Mouse (Mus musculus): Measurements from ENCODE around the gene Slc41a3. TPM values are rescaled to one million over a fixed set of nuclear protein-coding genes. Genes with fewer than 3 reads are reported as not detected.
A peak's percentile ranks its signal among the peaks of the same experiment; 100 is the strongest.

The Slc41a3 gene
- polyA plus RNA-seq, 1 experiment from 2014 or later = 6.5 TPM

DNA sequence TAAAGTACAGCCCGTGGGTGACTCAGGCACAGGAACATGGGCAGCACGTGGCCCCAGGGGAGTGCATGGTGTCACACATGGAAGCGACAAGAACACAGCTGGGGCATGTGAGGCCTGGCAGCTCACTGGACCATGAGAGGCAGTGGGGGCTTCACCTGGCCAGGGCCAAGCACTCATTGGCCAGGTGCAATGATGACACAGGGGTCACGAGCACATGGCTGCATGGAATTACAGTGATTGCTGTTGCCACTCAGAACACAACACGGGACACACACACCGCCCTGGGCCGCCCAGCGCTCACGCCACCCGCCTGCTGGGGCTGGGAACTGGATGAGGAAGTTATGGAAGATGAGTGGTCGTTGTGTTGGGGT is 56.5 kb downstream of the Slc41a3 start:
- H3K9me3 ChIP-seq = no peaks in the 10 kb centered on the region
- H3K4me2 ChIP-seq = no peak overlapping the region
- H3K36me3 ChIP-seq = peaks cover 54% of the 10 kb centered on the region
- H3K27me3 ChIP-seq = no peaks in the 10 kb centered on the region
- no peak overlapping the region for H3K9ac ChIP-seq
- H3K4me3 ChIP-seq = no peak overlapping the region
- no peak overlapping the region for H3K27ac ChIP-seq
- ATAC-seq (ENCODE audit: insufficient number of reproducible peaks, low FRiP score, low TSS enrichment, low read depth) = no peak
- H3K4me1 ChIP-seq = no peaks in the 10 kb centered on the region
- WGBS = 78% methylated on average over 11 of the region's 11 CpGs

GRCm38 (mm10) chr6:90662148-90662547 is 57.6 kb downstream of the Slc41a3 start:
- H3K4me1 ChIP-seq = no peaks in the 10 kb centered on the region
- H3K4me3 ChIP-seq = no peak overlapping the region
- H3K27me3 ChIP-seq = no peaks in the 10 kb centered on the region
- H3K9ac ChIP-seq = no peak overlapping the region
- peaks cover 65% of the 10 kb centered on the region for H3K36me3 ChIP-seq
- no peak for ATAC-seq (ENCODE audit: insufficient number of reproducible peaks, low FRiP score, low TSS enrichment, low read depth)
- 93% methylated on average over 5 of the region's 5 CpGs for whole genome bisulfite sequencing
- no peak overlapping the region for H3K4me2 ChIP-seq
- no peaks in the 10 kb centered on the region for H3K9me3 ChIP-seq
- no peak overlapping the region for H3K27ac ChIP-seq

- ATAC-seq (ENCODE audit: insufficient number of reproducible peaks, low FRiP score, low TSS enrichment, low read depth) = no peak
- Histone ChIP-seq H3K9ac (no peak overlapping the region), H3K36me3 (peaks cover 81% of the 10 kb centered on the region), H3K27me3 (no peaks in the 10 kb centered on the region), H3K27ac (peak overlapping the region; percentile 30; the same call in 1 of the 2 replicates), H3K4me3 (no peak overlapping the region), H3K9me3 (no peaks in the 10 kb centered on the region), H3K4me2 (no peak overlapping the region), H3K4me1 (no peaks in the 10 kb centered on the region)
- WGBS = 84% methylated on average over 11 of the region's 11 CpGs
These were observed 59.2 kb downstream of the Slc41a3 start for GRCm38 (mm10) chr6:90663736-90664135.

DNA sequence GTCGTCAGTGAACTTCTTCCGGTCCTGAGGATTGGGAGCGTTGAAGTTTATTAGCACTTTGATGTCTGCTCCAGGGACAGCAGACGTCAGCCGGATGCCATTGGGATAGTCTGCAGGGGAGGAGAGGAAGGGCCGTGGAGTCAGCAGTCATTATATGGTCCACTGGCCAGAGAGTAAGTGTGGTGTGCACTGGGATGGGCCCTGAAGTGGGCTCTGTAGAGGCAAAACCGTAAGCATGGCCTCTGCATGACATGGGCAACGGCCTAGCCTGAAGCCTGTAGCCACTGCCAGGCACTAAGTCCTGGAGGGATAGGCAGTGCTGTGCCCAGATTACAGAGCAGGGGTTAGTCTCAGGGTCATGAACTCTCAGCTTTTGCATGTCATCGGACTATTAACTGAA is 64.2 kb downstream of the Slc41a3 start:
- no peaks in the 10 kb centered on the region for H3K27me3 ChIP-seq
- no peaks in the 10 kb centered on the region for H3K9me3 ChIP-seq
- H3K27ac ChIP-seq = no peak overlapping the region
- 62% methylated on average over 9 of the region's 9 CpGs for whole genome bisulfite sequencing
- no peak for ATAC-seq (ENCODE audit: insufficient number of reproducible peaks, low FRiP score, low TSS enrichment, low read depth)
- no peak overlapping the region for H3K9ac ChIP-seq
- peaks cover 99% of the 10 kb centered on the region for H3K36me3 ChIP-seq
- no peak overlapping the region for H3K4me3 ChIP-seq
- no peaks in the 10 kb centered on the region for H3K4me1 ChIP-seq
- no peak overlapping the region for H3K4me2 ChIP-seq

- H3K4me2 ChIP-seq = no peak overlapping the region
- no peaks in the 10 kb centered on the region for H3K4me1 ChIP-seq
- no peak overlapping the region for H3K4me3 ChIP-seq
- WGBS = 89% methylated on average over 4 of the region's 4 CpGs
- peak overlapping the region; percentile 4; the same call in 1 of the 2 replicates for H3K27ac ChIP-seq
- no peaks in the 10 kb centered on the region for H3K27me3 ChIP-seq
- H3K9me3 ChIP-seq = no peaks in the 10 kb centered on the region
- peaks cover 80% of the 10 kb centered on the region for H3K36me3 ChIP-seq
- no peak for ATAC-seq (ENCODE audit: insufficient number of reproducible peaks, low FRiP score, low TSS enrichment, low read depth)
- no peak overlapping the region for H3K9ac ChIP-seq
These were observed 74.2 kb downstream of the Slc41a3 start for GRCm38 (mm10) chr6:90678759-90679158.

GRCm38 (mm10) chr6:90680401-90680800 is 75.9 kb downstream of the Slc41a3 start:
- no peak for ATAC-seq (ENCODE audit: insufficient number of reproducible peaks, low FRiP score, low TSS enrichment, low read depth)
- Histone ChIP-seq H3K9ac (no peak overlapping the region), H3K36me3 (peaks cover 64% of the 10 kb centered on the region), H3K4me2 (no peak overlapping the region), H3K9me3 (no peaks in the 10 kb centered on the region), H3K27ac (no peak overlapping the region), H3K4me3 (no peak overlapping the region), H3K27me3 (no peaks in the 10 kb centered on the region), H3K4me1 (peaks cover 13% of the 10 kb centered on the region)
- 90% methylated on average over 12 of the region's 12 CpGs for WGBS

DNA sequence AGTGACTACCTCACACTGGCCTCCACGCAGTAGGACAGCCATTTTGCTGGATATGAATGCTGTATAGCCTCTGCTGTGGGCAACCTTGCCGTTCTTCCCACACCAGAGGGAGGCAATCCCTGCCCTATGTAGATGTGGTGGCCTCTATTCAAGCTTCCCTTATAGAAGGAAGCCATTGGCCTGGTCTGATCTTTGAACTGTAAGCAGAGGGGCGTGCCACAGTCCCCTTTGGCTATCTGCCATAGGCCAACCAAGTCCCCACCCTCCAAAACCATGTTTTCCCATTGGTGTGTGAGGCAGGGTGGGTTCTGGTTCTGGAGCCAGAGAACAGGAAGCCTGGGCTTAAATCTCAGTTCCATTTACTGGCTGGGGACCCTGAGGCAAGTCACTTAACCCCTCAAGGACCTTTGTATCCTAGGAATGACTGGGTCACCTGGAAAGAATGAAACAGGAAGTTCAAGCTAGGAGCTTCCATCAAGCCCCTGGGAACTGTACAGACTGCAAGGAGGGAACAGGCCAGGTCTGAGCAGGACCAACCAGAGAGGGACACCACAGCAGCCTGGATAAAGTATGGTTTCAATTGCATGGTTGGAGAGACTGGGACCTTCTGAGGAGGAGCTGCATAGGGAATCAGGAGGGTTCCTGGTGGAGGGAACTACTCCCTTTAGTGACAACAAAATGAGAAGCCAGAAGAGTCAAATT is 79.5 kb downstream of the Slc41a3 start:
- no peaks in the 10 kb centered on the region for H3K27me3 ChIP-seq
- H3K4me2 ChIP-seq = no peak overlapping the region
- H3K9ac ChIP-seq = no peak overlapping the region
- peaks cover 25% of the 10 kb centered on the region for H3K4me1 ChIP-seq
- H3K36me3 ChIP-seq = peaks cover 52% of the 10 kb centered on the region
- peak overlapping the region; percentile 73; the same call in 1 of the 2 replicates for H3K27ac ChIP-seq
- no peaks in the 10 kb centered on the region for H3K9me3 ChIP-seq
- WGBS = 80% methylated on average over 3 of the region's 3 CpGs
- ATAC-seq (ENCODE audit: insufficient number of reproducible peaks, low FRiP score, low TSS enrichment, low read depth) = no peak
- no peak overlapping the region for H3K4me3 ChIP-seq

DNA sequence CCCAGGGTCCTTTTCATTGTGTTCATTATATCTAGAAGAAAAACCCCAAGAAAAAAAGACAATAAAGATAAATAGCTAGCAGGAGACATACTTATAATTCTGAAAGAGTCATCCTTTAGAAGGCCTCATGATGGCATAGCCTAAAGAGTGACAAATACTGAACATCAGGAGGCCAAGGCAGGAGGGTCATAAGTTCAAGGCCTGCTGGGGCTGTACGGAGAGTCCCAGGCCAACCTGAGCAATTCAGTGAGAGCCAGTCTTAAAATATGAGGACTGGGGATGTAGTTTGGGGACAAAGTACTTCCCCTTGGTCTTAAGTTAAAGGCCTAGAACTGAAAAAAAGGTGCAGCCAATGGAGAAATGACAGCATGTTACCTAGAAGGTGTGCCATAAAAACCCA is 82.3 kb downstream of the Slc41a3 start:
- ATAC-seq (ENCODE audit: insufficient number of reproducible peaks, low FRiP score, low TSS enrichment, low read depth) = no peak
- Histone ChIP-seq H3K27me3 (no peaks in the 10 kb centered on the region), H3K4me2 (no peak overlapping the region), H3K9me3 (no peaks in the 10 kb centered on the region), H3K4me1 (peaks cover 34% of the 10 kb centered on the region), H3K27ac (no peak overlapping the region), H3K4me3 (no peak overlapping the region), H3K9ac (no peak overlapping the region), H3K36me3 (peaks cover 62% of the 10 kb centered on the region)
- WGBS = 90% methylated on average over 1 of the region's 1 CpGs

DNA sequence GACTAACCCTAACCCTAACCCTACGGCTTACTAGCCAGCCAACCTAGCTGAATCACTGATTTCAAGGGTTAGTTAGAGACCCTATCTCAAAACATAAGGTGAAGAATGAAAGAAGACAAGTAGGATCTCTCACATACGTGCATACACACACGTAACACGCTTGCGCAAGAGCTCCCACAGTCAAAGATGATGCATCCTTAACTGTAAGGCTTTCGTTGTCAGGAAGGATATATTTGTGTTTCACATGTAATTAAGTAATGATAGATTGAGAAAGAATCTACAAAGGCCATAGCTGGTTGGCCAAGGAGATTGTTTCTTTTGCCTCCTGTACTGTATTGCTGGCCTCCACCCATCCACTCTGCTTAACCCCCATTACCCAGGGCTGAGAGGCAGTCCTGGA is 83.5 kb downstream of the Slc41a3 start:
- WGBS = 89% methylated on average over 6 of the region's 6 CpGs
- Histone ChIP-seq H3K9ac (no peak overlapping the region), H3K4me2 (no peak overlapping the region), H3K36me3 (peaks cover 67% of the 10 kb centered on the region), H3K27me3 (no peaks in the 10 kb centered on the region), H3K4me1 (peaks cover 34% of the 10 kb centered on the region), H3K4me3 (no peak overlapping the region), H3K27ac (no peak overlapping the region), H3K9me3 (no peaks in the 10 kb centered on the region)
- no peak for ATAC-seq (ENCODE audit: insufficient number of reproducible peaks, low FRiP score, low TSS enrichment, low read depth)

- Histone ChIP-seq H3K9ac (no peak overlapping the region), H3K4me2 (no peak overlapping the region), H3K27ac (0 out of 2 replicates have a peak overlapping the region, but pooled peaks have one; percentile 43), H3K36me3 (peaks cover 67% of the 10 kb centered on the region), H3K27me3 (no peaks in the 10 kb centered on the region), H3K4me1 (peaks cover 34% of the 10 kb centered on the region), H3K4me3 (no peak overlapping the region), H3K9me3 (no peaks in the 10 kb centered on the region)
- WGBS = 69% methylated on average over 3 of the region's 3 CpGs
- ATAC-seq (ENCODE audit: insufficient number of reproducible peaks, low FRiP score, low TSS enrichment, low read depth) = no peak
These were observed 84.2 kb downstream of the Slc41a3 start for GRCm38 (mm10) chr6:90688742-90689141.

DNA sequence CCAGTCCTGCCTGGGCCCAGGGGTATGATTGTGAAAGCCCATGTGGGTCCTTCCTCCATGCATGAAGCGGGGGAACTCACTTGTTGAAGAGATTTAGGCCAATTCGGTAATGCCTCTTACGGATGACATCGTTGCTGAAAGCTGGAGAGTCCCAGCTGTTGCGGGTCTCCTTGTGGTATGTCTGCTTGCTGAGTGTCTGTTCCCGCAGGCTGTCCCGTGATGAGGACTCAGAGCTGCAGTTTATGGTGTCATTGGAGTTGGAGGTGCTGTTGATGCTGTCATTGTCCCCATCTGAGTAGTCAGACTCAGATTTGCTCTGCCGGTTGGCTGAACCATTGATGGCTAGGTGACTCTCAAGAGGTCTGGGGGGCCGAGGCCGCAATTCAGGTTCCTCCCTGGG is 85.0 kb downstream of the Slc41a3 start:
- Histone ChIP-seq H3K4me3 (no peak overlapping the region), H3K27ac (0 out of 2 replicates have a peak overlapping the region, but pooled peaks have one; percentile 43), H3K9me3 (no peaks in the 10 kb centered on the region), H3K4me2 (no peak overlapping the region), H3K4me1 (peaks cover 30% of the 10 kb centered on the region), H3K36me3 (peaks cover 74% of the 10 kb centered on the region), H3K27me3 (no peaks in the 10 kb centered on the region), H3K9ac (no peak overlapping the region)
- ATAC-seq (ENCODE audit: insufficient number of reproducible peaks, low FRiP score, low TSS enrichment, low read depth) = no peak
- 82% methylated on average over 10 of the region's 10 CpGs for WGBS

GRCm38 (mm10) chr6:90691935-90692334 is 87.4 kb downstream of the Slc41a3 start:
- Histone ChIP-seq H3K4me1 (peaks cover 20% of the 10 kb centered on the region), H3K4me3 (no peak overlapping the region), H3K27ac (no peak overlapping the region), H3K9me3 (no peaks in the 10 kb centered on the region), H3K9ac (no peak overlapping the region), H3K27me3 (no peaks in the 10 kb centered on the region), H3K4me2 (no peak overlapping the region), H3K36me3 (peaks cover 74% of the 10 kb centered on the region)
- WGBS = 77% methylated on average over 2 of the region's 2 CpGs
- ATAC-seq (ENCODE audit: insufficient number of reproducible peaks, low FRiP score, low TSS enrichment, low read depth) = no peak

GRCm38 (mm10) chr6:90692404-90692803 is 87.9 kb downstream of the Slc41a3 start:
- no peaks in the 10 kb centered on the region for H3K27me3 ChIP-seq
- peaks cover 72% of the 10 kb centered on the region for H3K36me3 ChIP-seq
- H3K9ac ChIP-seq = no peak overlapping the region
- ATAC-seq (ENCODE audit: insufficient number of reproducible peaks, low FRiP score, low TSS enrichment, low read depth) = no peak
- H3K27ac ChIP-seq = no peak overlapping the region
- H3K4me2 ChIP-seq = no peak overlapping the region
- 78% methylated on average over 2 of the region's 2 CpGs for WGBS
- H3K9me3 ChIP-seq = no peaks in the 10 kb centered on the region
- peaks cover 20% of the 10 kb centered on the region for H3K4me1 ChIP-seq
- no peak overlapping the region for H3K4me3 ChIP-seq
